Mouse (Mus musculus): ENCODE results near the gene Uqcc1.
"Not testable (repeated sequence)": the region's sequence is repeated elsewhere in the genome, so short reads cannot be mapped to it uniquely, and the experiment has no call there.

Uqcc1 gene

DNA sequence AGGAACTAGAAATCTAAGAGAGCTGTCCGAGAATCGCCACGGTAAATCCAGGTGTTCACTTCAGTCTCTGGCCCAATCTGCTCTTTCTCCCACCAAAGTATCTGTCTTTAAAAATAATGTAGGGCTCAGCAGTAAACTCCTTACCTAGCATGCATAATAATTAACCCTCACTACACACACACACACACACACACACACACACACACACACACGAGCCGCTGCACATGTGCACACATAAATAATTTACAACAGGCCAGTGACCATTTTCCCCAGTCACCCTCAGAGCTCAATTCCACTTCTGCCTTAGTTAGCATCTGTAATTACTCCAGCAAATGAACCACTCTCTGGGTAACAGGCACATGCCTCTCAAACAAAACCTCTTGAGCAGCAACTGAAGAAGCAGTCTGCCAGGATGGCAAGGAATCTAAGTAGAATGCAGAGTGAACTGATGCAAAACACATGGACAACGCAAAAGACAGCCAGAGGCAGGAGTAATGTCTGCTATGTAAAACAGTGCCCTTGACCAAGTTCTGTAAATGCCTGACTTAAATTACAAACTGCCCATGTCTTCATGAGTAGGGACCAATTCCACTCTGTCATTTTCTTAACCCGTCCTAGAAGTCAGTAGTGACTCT lies 1.3 kb downstream of the Uqcc1 start:
- DNase-seq: no peak

DNA sequence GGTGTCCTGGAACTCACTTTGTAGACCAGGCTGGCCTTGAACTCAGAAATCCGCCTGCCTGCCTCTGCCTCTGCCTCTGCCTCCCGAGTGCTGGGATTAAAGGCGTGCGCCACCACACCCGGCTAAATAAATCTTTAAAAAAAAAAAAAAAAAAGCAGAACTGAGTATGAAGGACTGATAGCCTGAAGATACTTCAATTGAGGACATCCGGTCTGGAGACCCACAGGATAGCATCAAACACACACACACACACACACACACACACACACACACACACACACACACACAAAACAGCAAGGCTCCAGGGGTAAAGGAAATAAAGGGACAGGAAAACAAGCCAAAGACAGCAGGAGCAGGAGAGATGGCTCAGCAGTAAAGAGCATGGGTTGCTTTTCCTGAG lies 4.9 kb downstream of the Uqcc1 start:
- DNase-seq: not testable (repeated sequence)

DNA sequence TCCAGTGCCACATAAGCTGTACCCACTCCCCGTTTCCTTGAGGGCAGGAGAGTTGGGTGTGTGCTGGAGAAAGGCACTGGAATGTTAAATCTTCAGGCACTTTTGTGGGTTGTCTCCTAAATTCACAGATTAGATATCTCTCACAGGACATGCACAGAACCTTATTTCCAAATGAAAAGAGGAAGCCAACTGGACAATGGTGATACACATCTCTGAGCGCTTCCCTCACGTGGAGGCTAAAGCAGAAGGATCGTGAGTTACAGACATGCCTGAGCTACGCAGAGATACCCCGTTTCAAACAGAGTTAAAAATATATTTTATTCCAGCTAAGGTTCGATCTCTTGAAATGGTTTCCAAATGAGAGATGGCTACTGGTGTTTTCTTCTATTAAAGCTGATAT lies 7.0 kb downstream of the Uqcc1 start:
- no peak for DNase-seq

DNA sequence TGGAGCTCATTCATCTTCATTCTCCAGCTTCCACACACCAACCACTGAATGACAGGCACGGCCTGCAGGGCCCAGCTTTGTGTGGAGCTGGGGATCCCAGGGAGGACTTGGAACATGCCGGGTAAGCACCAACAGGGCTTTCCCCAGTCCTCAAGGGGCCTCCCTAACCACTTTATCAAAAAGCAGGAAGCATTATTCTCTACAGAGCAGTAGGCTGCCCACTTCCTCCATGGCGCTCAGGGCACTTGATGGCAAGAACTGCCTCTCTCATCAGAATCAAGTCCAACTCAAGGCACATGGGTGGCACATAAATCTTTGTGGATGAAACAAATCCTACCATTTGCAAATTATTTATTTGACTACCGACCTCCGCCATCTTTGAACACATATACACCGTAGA lies 15.4 kb downstream of the Uqcc1 start:
- no peak for DNase-seq

DNA sequence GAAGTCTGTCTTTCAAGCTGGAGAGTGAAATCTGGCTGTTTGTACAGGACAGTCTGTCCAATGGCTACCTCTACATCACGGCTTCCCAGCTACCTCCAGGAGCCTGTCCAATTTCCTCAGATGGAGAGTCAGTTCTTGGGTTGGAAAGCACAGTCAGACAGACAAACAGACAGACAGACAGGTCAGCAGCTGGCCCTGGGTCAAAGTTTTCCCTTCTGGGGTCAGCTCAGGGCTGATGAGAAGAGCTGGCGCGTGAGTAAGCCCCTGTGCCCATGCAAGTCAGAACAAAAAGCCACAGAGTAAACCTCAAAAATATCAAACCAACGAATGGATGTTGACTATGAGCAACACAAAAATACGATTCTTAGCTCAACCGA lies 26.5 kb downstream of the Uqcc1 start:
- DNase-seq: no peak

DNA sequence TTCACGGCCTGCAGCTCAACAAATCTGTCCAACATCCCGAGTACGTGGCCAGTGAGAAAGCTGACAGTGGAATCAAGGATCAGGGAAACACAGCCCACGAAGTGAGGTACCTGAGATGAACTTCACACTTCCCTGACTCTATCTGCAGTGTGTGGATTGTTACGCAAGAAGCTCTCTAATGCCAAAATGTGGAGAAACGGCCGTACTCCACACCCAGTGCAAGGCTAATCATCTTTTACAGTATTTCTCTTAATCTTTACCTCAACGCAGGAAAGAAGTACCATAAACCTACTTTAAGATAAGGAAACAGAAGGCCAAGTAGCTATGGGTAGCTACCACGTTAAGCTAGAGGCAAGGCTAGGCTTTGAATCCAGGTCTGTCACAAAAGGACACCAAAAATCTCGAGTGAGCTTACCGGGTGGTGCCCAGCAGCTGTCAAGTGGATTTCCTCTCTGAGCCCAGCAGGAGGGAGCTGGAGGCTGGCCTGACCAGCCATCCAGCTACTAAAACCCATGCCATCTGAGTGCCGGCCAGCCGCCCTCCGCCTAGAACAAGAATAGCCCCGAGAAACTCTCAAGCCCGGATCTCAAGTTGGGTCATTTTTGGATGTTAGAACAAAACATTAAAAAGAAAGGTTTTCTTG lies 27.0 kb downstream of the Uqcc1 start:
- DNase-seq: no peak

DNA sequence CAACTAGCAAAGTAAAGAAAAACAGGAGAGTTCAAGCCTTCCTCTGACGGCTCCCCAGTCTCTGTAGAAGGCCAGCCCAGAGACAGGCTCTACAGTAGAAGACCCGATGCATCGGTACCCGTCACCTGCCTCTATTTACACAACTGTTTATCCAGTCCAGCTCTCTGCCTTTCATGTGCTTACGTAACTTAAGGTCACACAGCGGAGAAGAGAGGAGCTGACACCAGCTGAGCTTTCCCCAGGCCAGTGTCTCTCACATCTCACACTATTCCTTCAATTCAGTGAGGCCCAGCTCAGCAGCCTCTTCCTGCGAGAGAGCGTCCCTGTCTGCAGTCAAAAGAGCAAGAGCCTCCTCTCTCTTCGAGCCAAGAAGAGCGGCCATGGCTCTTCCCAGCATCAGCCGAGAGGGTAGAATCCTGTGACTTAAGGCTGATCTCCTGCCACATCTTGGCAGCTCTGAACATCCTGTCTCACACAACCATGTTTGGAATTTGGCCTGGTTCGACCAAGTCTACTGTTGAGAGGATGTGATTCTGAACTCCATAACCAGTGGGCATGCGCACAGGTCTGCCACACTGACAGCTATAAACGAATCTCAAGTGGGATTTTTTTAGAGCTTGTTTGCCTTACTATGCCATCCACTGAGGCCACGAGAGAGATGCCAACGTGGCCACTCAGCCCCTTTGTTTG lies 34.9 kb downstream of the Uqcc1 start:
- DNase-seq: no peak

DNA sequence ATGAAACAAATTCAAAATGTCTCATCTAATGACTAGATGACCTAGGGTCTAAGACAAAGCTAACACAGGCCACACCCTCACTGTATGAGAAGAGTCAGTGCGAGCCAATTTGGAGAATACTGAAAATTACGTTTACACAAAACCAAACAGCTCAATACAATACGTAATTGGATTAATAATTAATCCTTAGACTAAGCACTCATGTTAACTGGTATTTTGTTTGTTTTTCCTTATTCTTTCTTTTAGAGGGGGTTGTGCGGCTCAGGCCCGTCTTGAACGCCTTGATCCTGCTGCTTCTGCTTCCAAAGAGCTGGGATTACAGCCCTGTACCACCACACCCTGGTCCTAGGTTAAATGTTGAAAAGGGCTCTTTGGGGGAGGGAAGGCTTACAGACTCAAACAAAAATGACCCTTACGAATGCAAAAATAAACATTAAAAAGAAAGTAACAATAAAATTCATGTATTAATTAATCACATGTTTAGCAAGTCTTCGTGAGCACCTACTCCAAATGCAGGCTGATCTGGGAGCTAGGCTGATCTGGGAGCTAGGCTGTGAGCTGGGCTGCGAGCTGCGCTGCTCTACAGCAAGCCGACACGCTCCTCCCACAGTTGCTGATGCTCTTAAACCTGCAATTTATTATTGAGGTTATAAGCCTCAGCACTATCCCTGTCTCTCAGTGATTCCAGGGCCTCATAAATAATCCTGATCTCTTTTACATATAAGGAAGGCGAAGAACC lies 35.6 kb downstream of the Uqcc1 start:
- no peak for DNase-seq

DNA sequence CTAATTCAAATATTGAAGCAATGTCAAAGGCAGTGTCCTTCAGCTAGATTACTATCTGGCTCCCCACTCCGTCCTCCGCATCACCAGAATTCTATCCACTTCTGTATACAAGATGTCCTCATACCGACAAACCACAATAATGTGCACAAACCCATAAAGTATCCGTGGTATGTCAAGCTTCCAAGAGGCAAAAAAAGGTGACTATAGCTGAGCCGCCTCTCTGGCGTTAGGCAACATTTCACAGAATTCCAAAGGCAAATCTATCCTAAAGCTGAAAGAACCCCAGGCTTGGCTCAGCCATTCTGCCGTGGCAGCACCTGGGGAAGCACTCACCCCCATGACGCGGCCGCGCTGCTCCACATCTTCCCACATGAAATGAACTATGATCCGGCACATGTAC lies 43.3 kb downstream of the Uqcc1 start:
- DNase-seq: no peak

DNA sequence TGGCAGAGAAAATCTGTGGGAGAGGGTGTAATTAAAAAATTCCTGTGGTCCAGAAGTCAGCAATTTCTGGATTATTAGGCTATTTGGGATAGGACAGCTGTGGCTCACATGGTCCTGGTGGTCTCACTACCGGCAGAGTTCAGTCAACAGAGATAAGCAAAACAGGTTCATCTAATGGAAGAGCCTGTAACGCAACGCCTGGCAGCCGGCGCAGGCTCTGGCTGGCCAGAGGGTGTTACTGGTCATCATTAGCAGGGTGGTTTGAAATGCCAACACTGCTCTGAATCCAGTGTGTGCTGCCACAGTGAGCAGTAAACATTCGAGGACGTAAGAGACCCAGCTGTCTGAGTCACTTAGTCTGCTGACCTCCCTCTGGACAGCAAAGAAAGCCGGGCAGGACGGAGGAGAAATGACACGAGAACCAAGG lies 44.8 kb downstream of the Uqcc1 start:
- no peak for DNase-seq

DNA sequence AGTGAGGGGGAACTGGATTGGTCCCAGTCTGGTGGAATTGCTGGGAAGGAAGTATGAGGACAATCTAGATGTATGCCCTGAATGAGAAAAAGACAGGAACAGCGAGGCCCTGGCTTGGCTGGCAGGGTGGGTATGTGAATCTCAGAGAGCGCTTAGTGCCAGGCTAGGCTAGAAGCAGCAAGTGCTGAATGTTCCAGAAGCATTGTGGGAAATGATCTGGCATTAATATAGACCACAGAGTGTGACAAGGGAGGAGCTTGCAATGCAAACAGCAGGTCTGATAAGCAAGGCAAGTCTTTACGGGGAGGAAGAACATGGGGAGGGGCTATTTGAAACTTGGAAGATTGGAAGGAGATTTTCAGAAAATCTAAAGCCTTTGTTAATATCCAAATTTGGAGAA lies 48.0 kb downstream of the Uqcc1 start:
- no peak for DNase-seq

DNA sequence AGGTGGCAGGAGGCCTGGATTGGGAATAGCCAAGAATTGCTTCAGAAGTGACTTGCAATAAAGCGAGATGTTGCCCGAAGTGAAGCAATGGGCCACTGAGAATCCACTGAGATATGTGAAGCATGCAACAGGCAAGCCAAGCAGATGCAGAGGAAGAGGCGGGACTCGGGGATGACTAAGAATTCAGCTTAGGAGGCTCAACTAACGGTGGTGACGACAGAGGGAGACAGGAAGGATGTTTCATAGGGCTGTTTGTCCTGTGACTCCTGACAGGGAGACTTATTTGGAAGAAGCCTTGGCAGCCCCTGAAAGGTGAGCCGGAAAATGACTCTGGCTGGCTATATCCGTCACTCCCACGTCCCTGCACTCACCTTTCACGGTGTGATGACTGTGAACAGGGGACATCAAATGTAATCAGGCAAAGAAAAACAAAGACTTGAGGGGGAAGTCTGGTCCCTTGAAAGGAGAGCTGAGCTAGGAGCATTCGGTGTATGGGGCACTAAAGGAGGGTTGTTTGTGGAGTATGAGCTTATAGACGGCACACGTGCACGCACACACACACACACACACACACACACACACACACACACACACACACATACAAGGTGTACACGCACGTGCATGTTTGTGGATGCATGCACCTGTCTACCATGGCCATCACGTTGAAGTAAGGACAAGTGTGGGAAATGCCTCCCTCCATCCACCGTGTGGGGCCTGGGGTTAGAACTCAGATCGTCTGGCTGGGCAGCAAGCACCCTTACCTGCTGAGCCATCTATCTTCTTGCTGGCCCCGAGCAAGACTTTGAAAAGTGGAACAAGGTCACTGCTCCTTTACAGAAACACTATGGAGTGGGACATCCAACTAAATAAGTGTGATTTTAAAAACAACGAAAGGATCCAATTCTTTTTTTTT lies 50.9 kb downstream of the Uqcc1 start:
- no peak for DNase-seq

DNA sequence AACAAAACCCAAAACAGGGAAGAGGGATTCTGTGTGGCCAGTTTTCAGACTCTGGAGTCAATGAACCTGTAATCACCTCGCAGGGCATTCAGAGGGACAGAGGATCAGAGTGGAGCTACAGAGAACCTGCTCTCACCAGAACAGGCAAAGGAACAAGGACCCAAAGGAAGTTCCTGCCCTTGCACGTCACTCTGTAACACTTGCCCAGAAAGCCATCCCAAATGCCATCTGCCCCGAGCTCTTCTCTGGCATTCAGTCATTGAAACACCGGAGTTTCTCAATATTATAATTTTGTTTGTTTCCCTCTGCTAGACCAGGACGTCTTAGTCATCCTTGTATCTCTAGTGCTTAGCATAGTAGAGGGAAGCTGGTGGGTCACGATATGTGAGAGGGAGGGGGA lies 56.5 kb downstream of the Uqcc1 start:
- no peak for DNase-seq

DNA sequence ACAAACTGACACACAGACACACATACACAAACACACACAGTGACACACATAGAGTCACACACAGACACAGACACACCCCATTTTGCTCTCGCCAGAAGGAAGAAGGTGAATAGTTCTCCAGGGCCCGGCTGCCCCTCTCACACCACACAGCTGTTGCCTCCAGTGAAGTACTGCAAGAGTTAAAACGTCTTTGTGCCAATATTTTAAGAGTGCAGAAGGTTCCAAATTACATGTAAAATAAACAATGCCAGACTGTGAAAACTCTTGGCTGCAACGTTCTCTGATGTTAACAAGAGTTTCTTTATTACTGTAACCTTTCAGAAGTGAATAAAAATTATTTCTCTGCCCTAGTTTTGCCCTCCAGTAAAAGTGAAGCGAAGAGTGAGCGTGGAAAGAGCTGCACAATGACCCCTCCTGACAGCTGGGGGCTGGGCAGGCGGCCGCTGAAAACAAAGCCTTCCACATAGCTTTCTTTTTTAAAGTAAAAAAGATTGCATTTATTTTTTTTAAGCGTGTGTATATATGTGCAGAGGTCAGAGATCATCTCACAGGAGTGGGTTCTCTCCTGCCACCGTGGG lies 57.1 kb downstream of the Uqcc1 start:
- no peak for DNase-seq

DNA sequence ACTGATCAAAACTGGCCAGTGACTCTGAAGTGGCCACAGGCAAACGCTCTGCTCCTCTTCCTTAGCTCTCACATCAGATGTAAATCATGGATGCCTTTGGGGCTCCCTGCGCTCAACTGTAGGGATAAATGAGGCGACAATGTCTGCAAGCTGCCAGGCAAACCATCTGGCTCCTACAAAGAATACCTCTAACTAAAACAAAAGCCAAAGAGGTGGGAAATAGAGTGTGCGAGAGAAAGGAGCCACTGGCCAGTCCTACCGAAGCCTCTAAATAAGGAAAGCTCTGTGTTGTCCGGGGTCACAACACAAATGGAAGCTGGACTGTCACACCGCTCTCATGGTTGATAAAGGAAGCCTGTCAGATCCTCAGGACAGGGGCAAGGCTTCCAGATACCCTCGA lies 57.6 kb downstream of the Uqcc1 start:
- DNase-seq: no peak

DNA sequence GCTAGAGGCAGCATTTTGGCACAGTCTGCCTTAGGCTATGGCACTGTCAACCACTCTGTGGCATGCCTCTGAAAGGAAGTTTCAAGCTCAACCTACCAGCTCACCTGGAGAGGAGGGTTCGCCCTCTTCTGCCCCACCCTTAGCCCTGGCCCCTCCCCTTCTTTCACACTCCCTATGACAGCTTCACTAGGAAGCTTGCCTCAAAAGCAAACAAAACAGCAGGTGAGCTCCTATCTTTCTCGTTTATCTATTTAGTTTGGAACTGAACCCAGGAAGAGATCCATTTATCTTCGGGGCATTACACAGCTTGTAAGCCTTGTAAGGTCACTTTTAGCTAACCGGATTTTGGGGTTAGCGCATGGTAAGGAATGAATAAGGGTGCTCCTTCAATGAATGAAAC lies 60.3 kb downstream of the Uqcc1 start:
- no peak for DNase-seq

DNA sequence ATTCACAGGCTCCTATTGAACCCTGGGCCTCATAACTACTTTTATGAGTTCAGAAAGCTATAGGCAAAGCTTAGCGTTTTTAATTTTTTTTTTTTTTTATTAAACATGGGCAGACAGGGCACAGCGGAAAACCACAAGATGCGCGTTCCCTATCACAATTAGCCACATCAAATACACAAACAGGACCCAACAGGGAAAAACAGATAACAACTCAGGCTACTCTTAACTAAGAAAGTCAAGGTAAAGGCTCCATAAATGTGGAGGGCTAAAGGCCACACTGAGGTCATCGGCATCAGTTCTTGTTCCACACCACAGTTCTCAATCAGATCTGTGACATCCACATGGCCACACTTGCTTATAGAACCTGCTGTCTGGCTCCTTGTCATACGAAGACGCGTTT lies 61.8 kb downstream of the Uqcc1 start:
- DNase-seq: no peak

DNA sequence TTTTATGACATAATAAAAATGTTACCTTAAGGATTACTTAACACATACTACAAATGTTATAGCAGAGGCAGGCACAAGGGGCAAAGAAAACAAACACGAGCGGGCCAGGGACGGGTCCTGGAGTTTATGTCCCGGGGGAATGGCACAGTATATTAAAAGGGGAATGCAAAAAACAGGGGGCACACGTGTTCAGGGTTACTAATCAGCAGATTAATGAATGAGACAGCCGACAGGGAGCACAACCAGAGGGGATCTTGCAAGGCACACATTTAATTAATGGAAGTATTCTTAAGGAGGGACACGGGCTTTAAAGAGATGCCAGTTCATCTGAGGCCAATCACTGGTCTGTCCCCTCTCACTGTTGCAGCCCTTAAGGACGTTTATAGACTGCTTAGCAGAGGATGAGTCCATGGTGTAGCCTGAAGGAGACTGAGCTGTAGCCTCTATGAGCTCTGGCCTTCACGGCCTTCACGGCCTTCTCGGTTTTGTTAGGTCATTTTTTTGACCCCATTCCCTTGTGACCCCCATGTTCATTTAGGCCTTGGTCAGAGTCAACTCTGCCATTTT lies 66.7 kb downstream of the Uqcc1 start:
- DNase-seq: no peak

DNA sequence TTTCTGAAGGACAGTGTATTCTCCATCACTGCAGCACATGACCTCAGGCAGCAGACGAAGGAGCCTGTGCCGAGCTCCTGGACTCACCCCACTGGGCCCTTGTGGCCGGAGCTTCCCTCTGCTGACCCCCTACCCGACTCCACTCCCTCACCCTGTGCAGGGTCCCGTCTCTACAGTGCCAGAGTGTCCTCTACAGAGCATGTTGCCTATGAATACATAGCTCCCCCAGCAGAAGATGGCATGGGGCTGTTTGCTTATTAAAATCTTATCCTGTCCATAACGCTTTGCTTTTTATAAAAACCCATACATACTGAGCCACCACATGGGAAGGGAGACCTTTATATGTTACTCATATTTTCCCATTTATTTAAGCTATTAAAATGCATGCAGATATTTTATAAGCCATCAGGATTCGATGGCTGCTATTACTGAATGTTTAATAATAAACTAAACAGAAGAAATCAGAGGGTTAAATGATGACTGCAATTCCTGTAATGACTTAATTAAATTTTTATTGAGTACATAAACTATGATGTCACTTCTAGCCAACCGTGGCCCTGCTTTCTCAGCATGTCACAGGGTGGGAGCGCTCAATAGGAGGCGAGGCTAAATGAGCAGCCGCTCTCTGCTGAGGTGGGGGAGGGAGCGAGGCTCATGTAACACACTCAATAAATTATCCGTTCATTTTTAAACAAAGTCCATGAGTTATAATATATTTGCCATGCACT lies 67.4 kb downstream of the Uqcc1 start:
- no peak for DNase-seq

DNA sequence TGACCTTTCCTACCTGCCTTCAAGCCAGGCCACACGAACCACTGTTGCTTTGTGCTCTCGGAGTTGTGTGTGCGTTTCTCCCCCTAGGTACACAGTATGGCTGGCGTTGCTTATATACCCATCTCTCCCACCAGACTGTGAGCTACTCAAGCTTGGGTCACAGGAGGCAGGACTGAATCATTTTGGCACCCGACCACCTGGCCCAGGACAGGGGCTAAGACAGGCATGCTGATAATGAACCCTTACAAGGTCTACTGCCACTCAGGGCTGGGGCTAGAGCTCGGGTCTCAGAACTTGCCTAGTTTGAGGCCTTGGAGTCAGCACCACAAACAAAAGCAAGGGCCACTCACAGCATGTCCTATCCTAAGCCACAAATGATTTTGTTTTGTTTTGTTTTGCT lies 68.5 kb downstream of the Uqcc1 start:
- no peak for DNase-seq

DNA sequence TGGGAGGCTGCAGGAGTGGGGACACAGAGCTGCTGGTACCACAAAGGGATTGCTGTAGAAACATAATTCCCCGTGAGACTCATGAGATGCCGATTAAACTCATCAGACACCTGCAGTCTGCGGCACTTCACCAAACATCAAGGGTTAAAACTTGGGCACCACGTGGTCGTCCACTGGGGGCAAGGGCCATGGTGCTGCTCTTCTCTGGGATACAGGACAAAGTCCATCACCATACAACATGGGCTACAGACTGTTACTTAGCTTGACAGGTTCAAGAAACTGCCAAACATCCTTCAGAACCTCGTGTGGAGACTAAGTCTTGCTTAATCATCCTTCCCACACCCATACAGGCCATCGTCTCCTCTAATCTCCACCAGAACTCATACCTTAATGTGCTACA lies 70.0 kb downstream of the Uqcc1 start:
- DNase-seq: no peak
